Mouse (Mus musculus) hindbrain, embryonic 15.5 days (tissue): ENCODE data around the gene Gnb2. TPM values are rescaled to one million over a fixed set of nuclear protein-coding genes. Genes with fewer than 3 reads are reported as not detected.

Source experiments
- ATAC-seq: fragments of 200-750 bp; cut with Nextera tagmentation; 2 replicates; pipeline ENCODE4 v1.8.0; 2017; ENCODE audit warnings: low read depth, moderate number of reproducible peaks, moderate TSS enrichment; ENCODE audit not compliant: low FRiP score
- H3K27ac ChIP-seq: fragments of 300-500 bp; sonication (generic); replicated peaks from 2 replicates; pipeline ENCODE4 v1.5.1; 2015; ENCODE audit warnings: mild to moderate bottlenecking, inconsistent platforms
- H3K27me3 ChIP-seq: fragments of 300-500 bp; sonication (generic); 2 replicates; pipeline ENCODE4 v1.6.1; 2015; ENCODE audit warnings: control low read depth, inconsistent platforms
- H3K36me3 ChIP-seq: fragments of 300-500 bp; sonication (generic); 2 replicates; pipeline ENCODE4 v1.6.1; 2015; ENCODE audit warnings: control low read depth, inconsistent platforms
- H3K4me1 ChIP-seq: fragments of 300-500 bp; sonication (generic); replicated peaks from 2 replicates; pipeline ENCODE4 v1.6.1; 2015; ENCODE audit warnings: control low read depth, inconsistent platforms
- H3K4me2 ChIP-seq: fragments of 300-500 bp; sonication (generic); 2 replicates; pipeline ENCODE4 v1.6.1; 2015; ENCODE audit warnings: moderate library complexity, mild to moderate bottlenecking, inconsistent platforms
- H3K4me3 ChIP-seq: fragments of 300-500 bp; sonication (generic); 2 replicates; pipeline ENCODE4 v1.5.1; 2015; ENCODE audit warnings: mild to moderate bottlenecking, inconsistent platforms
- H3K9ac ChIP-seq: fragments of 300-500 bp; sonication (generic); 2 replicates; pipeline ENCODE4 v1.6.1; 2015; ENCODE audit warnings: inconsistent platforms
- H3K9me3 ChIP-seq: fragments of 300-500 bp; sonication (generic); 2 replicates; pipeline ENCODE4 v1.6.1; 2016; ENCODE audit warnings: control low read depth, inconsistent platforms
- WGBS: fragments of 180-500 bp; shearing (Covaris S2); methylation state at CpG from one replicate; pipeline ENCODE4 v1.1.7; 2015; 5-methylcytosine and 5-hydroxymethylcytosine counted together
- polyA plus RNA-seq: library from polyadenylated mRNA; unstranded; fragments of >200 nt; fragmentation: Nextera tagmentation; extraction: Ambion mirVana; gene quantifications from 2 replicates; pipeline ENCODE4 v1.2.1, GENCODE M21; 2015

Gnb2 gene
- polyA plus RNA-seq, 1 experiment from 2014 or later, result 544 TPM

- Histone ChIP-seq H3K27me3 (no peaks in the 10 kb centered on the region), H3K4me2 (no peak overlapping the region), H3K4me3 (no peak overlapping the region), H3K9ac (no peak overlapping the region), H3K4me1 (peaks cover 4% of the 10 kb centered on the region), H3K27ac (no peak overlapping the region), H3K9me3 (no peaks in the 10 kb centered on the region), H3K36me3 (no peaks in the 10 kb centered on the region)
- 72% methylated on average over 4 of the region's 4 CpGs for WGBS
- ATAC-seq, result no peak
Measured at GRCm38 (mm10) chr5:137537461-137537860, 4.2 kb upstream of the Gnb2 start.

DNA sequence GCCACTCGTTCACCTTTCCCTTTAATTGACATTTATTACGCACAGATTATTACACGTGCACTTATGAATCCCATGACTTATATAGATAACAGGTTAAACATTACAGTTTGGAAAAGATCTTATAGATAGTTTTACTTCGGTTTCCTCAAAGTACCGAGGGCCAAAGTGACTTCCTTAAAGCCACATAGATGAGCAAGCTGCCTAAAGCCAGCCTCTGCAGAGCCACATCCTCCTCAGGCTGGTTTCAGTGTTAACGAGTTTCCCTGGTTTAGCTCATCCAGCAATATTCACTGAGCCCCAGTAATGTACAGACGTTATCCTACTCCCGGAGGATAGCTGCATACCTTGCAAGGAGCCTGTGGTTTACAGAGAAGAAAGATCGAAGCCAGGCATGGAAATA is 2.0 kb upstream of the Gnb2 start:
- no peak overlapping the region for H3K4me3 ChIP-seq
- no peaks in the 10 kb centered on the region for H3K36me3 ChIP-seq
- no peaks in the 10 kb centered on the region for H3K27me3 ChIP-seq
- no peak for ATAC-seq
- H3K27ac ChIP-seq, result no peak overlapping the region
- 87% methylated on average over 9 of the region's 9 CpGs for WGBS
- no peak overlapping the region for H3K9ac ChIP-seq
- H3K4me1 ChIP-seq, result peaks cover 8% of the 10 kb centered on the region
- H3K4me2 ChIP-seq, result no peak overlapping the region
- no peaks in the 10 kb centered on the region for H3K9me3 ChIP-seq

- H3K27me3 ChIP-seq, result no peaks in the 10 kb centered on the region
- ATAC-seq, result no peak
- peaks cover 13% of the 10 kb centered on the region for H3K4me1 ChIP-seq
- H3K9me3 ChIP-seq, result no peaks in the 10 kb centered on the region
- no peak overlapping the region for H3K9ac ChIP-seq
- H3K4me3 ChIP-seq, result no peak overlapping the region
- no peak overlapping the region for H3K27ac ChIP-seq
- no peak overlapping the region for H3K4me2 ChIP-seq
- 97% methylated on average over 3 of the region's 3 CpGs for WGBS
- no peaks in the 10 kb centered on the region for H3K36me3 ChIP-seq
Measured at GRCm38 (mm10) chr5:137534762-137535161, 1.5 kb upstream of the Gnb2 start.

GRCm38 (mm10) chr5:137532808-137533116 is 548 bp downstream of the Gnb2 start:
- Histone ChIP-seq H3K4me1 (peaks cover 30% of the 10 kb centered on the region), H3K27me3 (no peaks in the 10 kb centered on the region), H3K9me3 (no peaks in the 10 kb centered on the region), H3K27ac (peak overlapping the region; percentile 97), H3K4me2 (peak overlapping the region; percentile 82), H3K4me3 (peak overlapping the region; percentile 76), H3K36me3 (peaks cover 16% of the 10 kb centered on the region), H3K9ac (peak overlapping the region; percentile 95)
- 1% methylated on average over 9 of the region's 12 CpGs for WGBS
- no peak for ATAC-seq

DNA sequence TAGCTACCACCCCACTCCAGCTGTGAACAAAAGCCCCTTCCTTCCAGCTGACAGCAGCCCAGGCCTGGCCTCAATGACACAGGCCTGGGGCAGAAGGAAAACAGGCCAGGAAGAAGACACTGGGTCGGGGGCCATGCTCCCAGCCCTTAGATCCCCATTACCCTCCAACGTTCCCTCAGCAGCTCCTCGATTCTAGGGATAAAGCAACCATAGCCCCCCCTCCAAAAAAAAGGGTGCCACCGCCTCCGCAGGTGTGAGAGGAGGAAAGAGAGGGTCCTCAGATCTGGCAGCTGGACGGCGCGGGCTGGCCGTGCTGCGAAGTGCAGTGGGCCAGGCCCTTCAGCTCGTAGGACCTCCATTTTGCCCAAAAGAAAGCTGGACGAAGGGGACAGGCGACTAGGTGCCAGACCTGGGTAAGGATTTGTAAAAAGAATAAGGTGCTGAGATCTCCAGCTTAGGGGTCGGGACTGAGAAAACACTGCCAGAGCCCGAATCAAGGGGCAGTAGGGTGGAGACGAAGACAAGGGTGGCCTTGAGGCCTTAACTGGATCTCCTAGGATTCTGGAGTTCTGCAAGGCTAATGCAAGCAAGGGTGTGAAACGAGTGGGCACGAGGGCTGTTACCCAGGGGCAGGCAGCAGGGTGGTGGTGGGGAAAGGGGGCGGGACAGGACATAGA is 1.0 kb downstream of the Gnb2 start:
- H3K27ac ChIP-seq, result peak overlapping the region; percentile 97
- H3K4me3 ChIP-seq, result peak overlapping the region; percentile 76
- ATAC-seq, result 0 out of 2 replicates have a peak, but pooled peaks have one; percentile 4
- under 1% methylated on average over 19 of the region's 19 CpGs for WGBS
- H3K9ac ChIP-seq, result peak overlapping the region; percentile 95
- H3K4me1 ChIP-seq, result peaks cover 30% of the 10 kb centered on the region
- peaks cover 20% of the 10 kb centered on the region for H3K36me3 ChIP-seq
- H3K27me3 ChIP-seq, result no peaks in the 10 kb centered on the region
- H3K4me2 ChIP-seq, result peak overlapping the region; percentile 82
- H3K9me3 ChIP-seq, result no peaks in the 10 kb centered on the region

DNA sequence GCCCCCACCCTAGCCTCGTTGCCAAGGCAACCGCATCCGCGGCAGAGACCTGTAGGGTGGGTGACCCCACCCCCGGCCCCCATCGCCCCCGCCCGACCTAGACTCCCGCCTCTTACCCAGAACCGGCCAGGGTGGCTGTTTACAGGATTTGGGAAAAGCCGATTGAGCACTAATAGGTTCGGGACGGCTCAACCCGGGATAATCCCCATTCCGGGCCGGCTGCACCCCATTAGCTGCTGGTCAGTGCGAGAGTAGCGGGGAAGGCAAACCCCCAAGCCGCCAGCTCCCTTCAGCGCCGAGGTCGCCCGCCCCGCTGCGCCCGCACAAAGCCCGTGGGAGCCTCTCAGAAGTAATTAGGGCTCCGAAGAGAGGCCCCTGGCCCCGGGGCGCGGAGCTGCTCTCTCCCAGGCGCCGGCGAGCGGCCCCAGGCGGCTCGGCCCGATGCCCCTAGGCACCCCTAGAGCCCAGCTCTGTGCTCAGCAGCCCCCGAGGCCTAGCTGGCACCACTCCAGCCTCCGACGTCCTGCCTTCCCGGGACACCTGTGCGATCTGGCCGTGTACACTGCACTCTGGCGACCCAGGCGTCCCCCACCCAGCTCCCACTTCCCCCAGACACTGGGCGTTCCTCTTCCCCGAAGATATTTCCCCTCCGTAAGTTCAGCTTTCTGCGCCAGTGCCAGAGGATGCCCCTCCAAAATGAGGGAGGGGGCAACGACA is 1.7 kb downstream of the Gnb2 start:
- Histone ChIP-seq H3K27me3 (no peaks in the 10 kb centered on the region), H3K27ac (peak overlapping the region; percentile 97), H3K9ac (peak overlapping the region; percentile 95), H3K9me3 (no peaks in the 10 kb centered on the region), H3K4me1 (peaks cover 32% of the 10 kb centered on the region), H3K4me2 (peak overlapping the region; percentile 82), H3K36me3 (peaks cover 21% of the 10 kb centered on the region), H3K4me3 (peak overlapping the region; percentile 76)
- WGBS, result under 1% methylated on average over 51 of the region's 51 CpGs
- peak; percentile 16; the same call in 1 of the 2 replicates for ATAC-seq

DNA sequence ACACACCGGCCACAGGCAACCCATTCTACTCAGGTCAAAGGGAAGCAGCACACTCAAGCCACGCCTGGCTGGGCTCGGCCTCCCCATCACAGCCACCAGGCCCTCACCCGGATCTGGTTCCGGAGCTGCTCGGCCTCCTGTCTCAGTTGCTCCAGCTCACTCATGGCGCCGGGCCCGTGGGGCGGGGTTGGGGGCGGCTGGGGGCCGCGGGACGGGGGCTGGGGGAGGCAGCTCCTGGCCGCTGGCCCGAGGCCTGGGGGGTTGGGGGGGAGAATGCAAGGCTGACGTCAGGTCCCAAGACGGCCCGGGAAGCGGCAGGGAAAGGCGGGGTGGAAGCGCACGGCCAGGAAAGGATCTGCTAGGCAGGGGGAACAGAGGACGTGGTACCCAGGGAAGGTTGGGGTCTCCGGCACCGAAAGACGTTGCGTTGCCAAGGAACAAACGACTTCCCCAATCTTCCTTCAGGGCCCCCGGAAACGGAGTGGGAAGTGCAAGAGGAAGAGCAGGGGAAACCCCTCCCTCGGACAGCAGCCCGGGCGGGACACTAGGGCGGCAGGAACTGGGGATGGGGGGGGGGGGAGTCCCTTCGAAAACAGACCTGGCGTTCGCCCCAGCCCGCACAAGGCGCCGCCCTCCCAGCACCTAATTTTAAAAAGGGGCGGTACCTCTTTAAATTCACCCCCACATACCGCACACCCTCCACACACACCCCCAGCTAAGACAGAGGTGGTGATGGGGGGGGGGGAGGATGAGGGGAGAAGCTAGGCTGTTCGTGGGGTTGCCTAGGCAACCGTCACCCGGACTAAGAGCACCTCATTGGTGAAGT is 2.5 kb downstream of the Gnb2 start:
- under 1% methylated on average over 45 of the region's 46 CpGs for WGBS
- Histone ChIP-seq H3K4me1 (peaks cover 39% of the 10 kb centered on the region), H3K9ac (peak overlapping the region; percentile 95), H3K27me3 (no peaks in the 10 kb centered on the region), H3K9me3 (no peaks in the 10 kb centered on the region), H3K4me2 (peak overlapping the region; percentile 82), H3K27ac (peak overlapping the region; percentile 97), H3K36me3 (peaks cover 24% of the 10 kb centered on the region), H3K4me3 (peak overlapping the region; percentile 76)
- ATAC-seq, result peak; percentile 76

GRCm38 (mm10) chr5:137530075-137530474 is 3.2 kb downstream of the Gnb2 start:
- peak overlapping the region; percentile 97 for H3K27ac ChIP-seq
- H3K36me3 ChIP-seq, result peaks cover 31% of the 10 kb centered on the region
- H3K9ac ChIP-seq, result peak overlapping the region; percentile 95
- 57% methylated on average over 8 of the region's 8 CpGs for WGBS
- peak overlapping the region; percentile 76 for H3K4me3 ChIP-seq
- no peaks in the 10 kb centered on the region for H3K9me3 ChIP-seq
- no peak for ATAC-seq
- peak overlapping the region; percentile 82 for H3K4me2 ChIP-seq
- H3K4me1 ChIP-seq, result peaks cover 39% of the 10 kb centered on the region
- H3K27me3 ChIP-seq, result no peaks in the 10 kb centered on the region

- H3K9ac ChIP-seq, result no peak overlapping the region
- H3K4me1 ChIP-seq, result peaks cover 39% of the 10 kb centered on the region
- peak overlapping the region; percentile 82 for H3K4me2 ChIP-seq
- ATAC-seq, result no peak
- no peaks in the 10 kb centered on the region for H3K9me3 ChIP-seq
- H3K36me3 ChIP-seq, result peaks cover 38% of the 10 kb centered on the region
- WGBS, result 59% methylated on average over 15 of the region's 15 CpGs
- no peaks in the 10 kb centered on the region for H3K27me3 ChIP-seq
- H3K4me3 ChIP-seq, result peak overlapping the region; percentile 76; the same call in 1 of the 2 replicates
- H3K27ac ChIP-seq, result 0 out of 2 replicates have a peak overlapping the region, but pooled peaks have one; percentile 97
Measured at GRCm38 (mm10) chr5:137529221-137529995, 3.9 kb downstream of the Gnb2 start.

DNA sequence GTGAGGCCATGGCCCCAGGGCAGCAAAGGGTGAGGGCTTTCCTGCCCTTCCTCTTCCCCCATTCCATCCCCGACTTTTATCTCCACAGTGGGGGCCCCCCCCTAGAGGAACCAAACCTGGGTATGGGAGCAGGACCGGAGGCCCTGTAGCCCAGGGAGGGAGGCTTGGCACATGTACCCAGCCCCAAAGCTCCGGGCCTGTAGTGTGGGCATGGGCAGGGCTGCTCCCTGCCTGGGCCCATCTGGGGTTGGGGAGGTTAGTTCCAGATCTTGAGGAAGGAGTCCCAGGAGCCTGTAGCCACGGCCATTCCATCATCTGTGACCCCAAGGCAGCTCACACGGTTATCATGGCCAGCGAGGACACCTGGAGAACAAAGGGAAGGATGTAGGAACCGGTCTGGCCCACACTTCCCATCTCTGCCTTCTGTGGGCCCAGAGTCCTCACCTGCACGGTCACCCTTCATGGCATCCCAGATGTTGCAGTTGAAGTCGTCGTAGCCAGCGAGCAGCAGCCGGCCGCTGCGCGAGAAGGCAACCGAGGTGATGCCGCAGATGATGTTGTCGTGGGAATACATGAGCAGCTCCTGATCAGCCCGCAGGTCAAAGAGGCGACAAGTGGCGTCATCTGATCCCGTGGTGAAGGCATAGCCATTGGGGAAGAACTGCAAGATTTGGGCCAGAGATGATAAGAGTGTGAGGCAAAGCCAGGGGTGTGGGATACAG is 4.9 kb downstream of the Gnb2 start:
- peaks cover 34% of the 10 kb centered on the region for H3K4me1 ChIP-seq
- H3K27me3 ChIP-seq, result no peaks in the 10 kb centered on the region
- ATAC-seq, result no peak
- H3K9me3 ChIP-seq, result no peaks in the 10 kb centered on the region
- peaks cover 48% of the 10 kb centered on the region for H3K36me3 ChIP-seq
- H3K27ac ChIP-seq, result no peak overlapping the region
- no peak overlapping the region for H3K4me3 ChIP-seq
- H3K4me2 ChIP-seq, result no peak overlapping the region
- no peak overlapping the region for H3K9ac ChIP-seq
- 80% methylated on average over 22 of the region's 22 CpGs for WGBS

- no peaks in the 10 kb centered on the region for H3K27me3 ChIP-seq
- H3K36me3 ChIP-seq, result peaks cover 58% of the 10 kb centered on the region
- no peak for ATAC-seq
- 35% methylated on average over 1 of the region's 1 CpGs for WGBS
- no peak overlapping the region for H3K4me3 ChIP-seq
- peaks cover 34% of the 10 kb centered on the region for H3K4me1 ChIP-seq
- H3K4me2 ChIP-seq, result no peak overlapping the region
- H3K9ac ChIP-seq, result no peak overlapping the region
- no peaks in the 10 kb centered on the region for H3K9me3 ChIP-seq
- H3K27ac ChIP-seq, result no peak overlapping the region
Measured at GRCm38 (mm10) chr5:137527413-137527812, 5.9 kb downstream of the Gnb2 start.
